Mouse (Mus musculus) heart, embryonic 11.5 days (tissue): Measurements from ENCODE around the gene Tll2. TPM values are rescaled to one million over a fixed set of nuclear protein-coding genes. Genes with fewer than 3 reads are reported as not detected.

Source experiments
- ATAC-seq: fragments of 200-750 bp; cut with Nextera tagmentation; replicated peaks from 2 replicates; pipeline ENCODE4 v1.8.0; 2017; ENCODE audit warnings: moderate library complexity; ENCODE audit not compliant: insufficient number of reproducible peaks, low FRiP score, low TSS enrichment
- H3K27ac ChIP-seq: fragments of 300-500 bp; sonication (generic); 2 replicates; pipeline ENCODE4 v1.5.1; 2014; ENCODE audit warnings: mild to moderate bottlenecking, low read depth, low read length
- H3K27me3 ChIP-seq: fragments of 300-500 bp; sonication (generic); 2 replicates; pipeline ENCODE4 v1.6.1; 2014; ENCODE audit warnings: mild to moderate bottlenecking, low read length, mixed read lengths; ENCODE audit not compliant: control insufficient read depth, insufficient read depth
- H3K36me3 ChIP-seq: fragments of 300-500 bp; sonication (generic); 2 replicates; pipeline ENCODE4 v1.6.1; 2014; ENCODE audit warnings: mild to moderate bottlenecking, low read length, moderate library complexity, mixed read lengths; ENCODE audit not compliant: control insufficient read depth, insufficient read depth
- H3K4me1 ChIP-seq: fragments of 300-500 bp; sonication (generic); 2 replicates; pipeline ENCODE4 v1.6.1; 2014; ENCODE audit warnings: low read length; ENCODE audit not compliant: control insufficient read depth, insufficient read depth
- H3K4me2 ChIP-seq: fragments of 300-500 bp; sonication (generic); 2 replicates; pipeline ENCODE4 v1.6.1; 2014; ENCODE audit warnings: mild to moderate bottlenecking, moderate library complexity
- H3K4me3 ChIP-seq: fragments of 300-500 bp; sonication (generic); 2 replicates; pipeline ENCODE4 v1.5.1; 2014; ENCODE audit warnings: low read depth, low read length
- H3K9ac ChIP-seq: fragments of 300-500 bp; sonication (generic); 2 replicates; pipeline ENCODE4 v1.6.1; 2014; ENCODE audit warnings: mild to moderate bottlenecking, low read depth, low read length, moderate library complexity
- H3K9me3 ChIP-seq: fragments of 300-500 bp; sonication (generic); replicated peaks from 2 replicates; pipeline ENCODE4 v1.6.1; 2016; ENCODE audit warnings: low read length; ENCODE audit not compliant: control insufficient read depth
- WGBS: fragments of 180-500 bp; shearing (Covaris S2); extraction: QIAGEN DNeasy Blood & Tissue Kit; methylation state at CpG from one replicate; pipeline ENCODE4 v1.1.7; 2014; ENCODE audit not compliant: insufficient replicate concordance; 5-methylcytosine and 5-hydroxymethylcytosine counted together
- polyA plus RNA-seq: library from polyadenylated mRNA; unstranded; fragments of >200 nt; fragmentation: Nextera tagmentation; extraction: Ambion mirVana; gene quantifications from 2 replicates; pipeline ENCODE4 v1.2.1, GENCODE M21; 2014

Tll2 gene
- polyA plus RNA-seq, 1 experiment from 2014 or later: not detected

GRCm38 (mm10) chr19:41176881-41177280 is 29.8 kb downstream of the Tll2 start:
- Histone ChIP-seq H3K27ac (no peak overlapping the region), H3K27me3 (no peaks in the 10 kb centered on the region), H3K4me1 (no peaks in the 10 kb centered on the region), H3K36me3 (no peaks in the 10 kb centered on the region), H3K4me2 (no peak overlapping the region), H3K9me3 (no peaks in the 10 kb centered on the region), H3K9ac (no peak overlapping the region), H3K4me3 (no peak overlapping the region)
- no peak for ATAC-seq
- 58% methylated on average over 2 of the region's 2 CpGs for WGBS

- Histone ChIP-seq H3K9me3 (no peaks in the 10 kb centered on the region), H3K4me3 (no peak overlapping the region), H3K9ac (no peak overlapping the region), H3K36me3 (no peaks in the 10 kb centered on the region), H3K27ac (no peak overlapping the region), H3K4me1 (no peaks in the 10 kb centered on the region), H3K27me3 (no peaks in the 10 kb centered on the region), H3K4me2 (no peak overlapping the region)
- no peak for ATAC-seq
- WGBS: 82% methylated on average over 5 of the region's 5 CpGs
Measured at GRCm38 (mm10) chr19:41165914-41166235, 40.8 kb downstream of the Tll2 start.

DNA sequence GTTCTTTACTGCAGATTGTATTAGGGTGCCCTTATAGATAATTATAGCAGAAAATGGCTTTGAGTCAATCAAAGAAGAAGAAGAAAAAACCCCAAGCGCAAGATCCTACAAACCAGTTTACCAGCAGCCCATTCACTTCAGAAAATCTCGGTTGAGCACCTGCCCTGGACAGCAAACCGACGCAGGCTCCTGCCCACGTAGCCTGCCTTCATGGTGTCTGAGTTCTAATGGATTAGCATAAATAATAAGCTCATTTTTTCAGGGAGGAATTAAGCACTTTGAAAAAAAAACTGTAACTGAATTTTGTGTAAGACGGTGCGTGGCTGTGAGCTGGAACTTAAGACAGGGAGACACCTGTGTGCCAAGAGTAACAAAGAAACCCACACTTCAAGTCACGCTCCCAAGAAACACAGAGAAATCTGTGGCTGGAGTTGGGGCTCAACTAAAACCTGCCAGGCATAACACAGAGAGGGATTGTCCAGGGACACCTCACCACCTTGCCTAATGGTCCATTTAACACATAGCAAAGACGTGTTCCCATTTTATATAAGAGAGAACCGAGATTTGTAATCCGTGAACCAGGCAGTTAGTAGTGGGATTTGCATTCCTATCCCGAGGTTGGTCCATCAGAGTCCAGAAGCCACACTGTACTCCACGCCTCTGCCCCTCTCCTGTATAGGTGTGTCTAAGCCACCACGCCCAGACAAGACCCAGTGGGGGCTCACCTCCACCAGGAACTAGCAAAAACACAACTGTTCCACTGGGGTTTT is 41.3 kb downstream of the Tll2 start:
- no peak overlapping the region for H3K4me3 ChIP-seq
- H3K27ac ChIP-seq: no peak overlapping the region
- no peaks in the 10 kb centered on the region for H3K27me3 ChIP-seq
- H3K36me3 ChIP-seq: no peaks in the 10 kb centered on the region
- ATAC-seq: no peak
- no peak overlapping the region for H3K9ac ChIP-seq
- no peak overlapping the region for H3K4me2 ChIP-seq
- no peaks in the 10 kb centered on the region for H3K9me3 ChIP-seq
- 76% methylated on average over 14 of the region's 14 CpGs for WGBS
- no peaks in the 10 kb centered on the region for H3K4me1 ChIP-seq

- Histone ChIP-seq H3K4me2 (no peak overlapping the region), H3K36me3 (no peaks in the 10 kb centered on the region), H3K27ac (no peak overlapping the region), H3K4me3 (no peak overlapping the region), H3K9ac (no peak overlapping the region), H3K9me3 (no peaks in the 10 kb centered on the region), H3K27me3 (no peaks in the 10 kb centered on the region), H3K4me1 (no peaks in the 10 kb centered on the region)
- 82% methylated on average over 10 of the region's 10 CpGs for WGBS
- ATAC-seq: no peak
Measured at GRCm38 (mm10) chr19:41164447-41165095, 42.1 kb downstream of the Tll2 start.

- H3K9ac ChIP-seq: no peak overlapping the region
- peak overlapping the region; percentile 16; the same call in 1 of the 2 replicates for H3K4me2 ChIP-seq
- no peaks in the 10 kb centered on the region for H3K36me3 ChIP-seq
- H3K4me1 ChIP-seq: no peaks in the 10 kb centered on the region
- H3K27ac ChIP-seq: no peak overlapping the region
- H3K27me3 ChIP-seq: no peaks in the 10 kb centered on the region; the same call in 1 of the 2 replicates
- H3K4me3 ChIP-seq: no peak overlapping the region
- no peaks in the 10 kb centered on the region for H3K9me3 ChIP-seq
- 37% methylated on average over 14 of the region's 14 CpGs for WGBS
- ATAC-seq: no peak
Measured at GRCm38 (mm10) chr19:41160388-41160787, 46.2 kb downstream of the Tll2 start.

GRCm38 (mm10) chr19:41154681-41155080 is 52.0 kb downstream of the Tll2 start:
- Histone ChIP-seq H3K4me3 (no peak overlapping the region), H3K9me3 (no peaks in the 10 kb centered on the region), H3K27ac (no peak overlapping the region), H3K4me2 (no peak overlapping the region), H3K27me3 (no peaks in the 10 kb centered on the region; the same call in 1 of the 2 replicates), H3K36me3 (no peaks in the 10 kb centered on the region), H3K9ac (no peak overlapping the region), H3K4me1 (no peaks in the 10 kb centered on the region)
- WGBS: 68% methylated on average over 7 of the region's 7 CpGs
- no peak for ATAC-seq

GRCm38 (mm10) chr19:41152462-41152861 is 54.2 kb downstream of the Tll2 start:
- Histone ChIP-seq H3K36me3 (no peaks in the 10 kb centered on the region), H3K4me3 (no peak overlapping the region), H3K27me3 (no peaks in the 10 kb centered on the region), H3K9ac (no peak overlapping the region), H3K4me2 (no peak overlapping the region), H3K9me3 (no peaks in the 10 kb centered on the region), H3K4me1 (no peaks in the 10 kb centered on the region), H3K27ac (no peak overlapping the region)
- 81% methylated on average over 4 of the region's 4 CpGs for WGBS
- no peak for ATAC-seq

DNA sequence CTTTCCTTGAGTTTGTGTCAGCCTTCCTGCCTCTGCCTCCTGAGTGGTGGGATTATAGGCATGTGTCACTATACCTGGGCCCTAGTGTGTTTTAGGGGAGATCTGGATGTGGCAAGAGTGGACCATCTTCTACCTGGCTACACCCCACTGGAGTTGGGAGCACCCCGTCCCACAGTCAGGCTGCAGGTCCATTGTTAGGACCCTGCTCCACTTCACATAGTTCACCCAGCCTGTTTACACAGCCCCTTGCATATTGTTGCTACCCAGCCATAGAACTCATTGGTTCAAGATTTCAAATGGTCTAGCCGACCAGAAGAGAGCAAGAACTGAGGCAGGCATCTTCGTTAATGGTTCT is 54.6 kb downstream of the Tll2 start:
- H3K4me1 ChIP-seq: no peaks in the 10 kb centered on the region
- no peak overlapping the region for H3K4me3 ChIP-seq
- no peaks in the 10 kb centered on the region for H3K9me3 ChIP-seq
- no peak overlapping the region for H3K27ac ChIP-seq
- no peak overlapping the region for H3K9ac ChIP-seq
- no peaks in the 10 kb centered on the region for H3K36me3 ChIP-seq
- no peaks in the 10 kb centered on the region for H3K27me3 ChIP-seq
- no peak overlapping the region for H3K4me2 ChIP-seq
- ATAC-seq: no peak
- 81% methylated on average over 3 of the region's 3 CpGs for WGBS
